Mouse (Mus musculus): ENCODE results near the gene Dnm3.
A peak's percentile ranks its signal among the peaks of the same experiment; 100 is the strongest.

DNA sequence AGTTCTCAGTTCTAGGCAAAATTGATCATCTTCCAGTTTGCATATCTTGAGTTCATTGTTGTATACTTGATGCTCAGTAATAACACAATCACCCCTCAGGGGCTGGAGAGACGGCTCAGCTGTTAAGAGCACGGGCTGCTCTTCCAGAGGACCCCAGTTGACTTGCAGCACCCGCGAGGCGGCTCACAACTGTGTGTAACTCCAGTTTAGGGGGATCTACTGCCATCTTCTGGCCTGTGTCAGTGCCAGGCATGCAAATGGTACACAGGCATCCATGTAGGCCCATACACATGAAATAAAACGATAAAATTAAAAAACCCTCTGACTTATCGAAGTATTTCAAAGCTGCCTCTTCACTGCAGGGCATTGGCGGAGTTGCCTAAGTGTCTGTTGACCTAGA lies 385.4 kb downstream of the Dnm3 start:
- no peak for TF ChIP-seq NANOG (IDR thresholded peaks at IDR 0.05; ENCODE audit: borderline replicate concordance, low read length)
- peak; percentile 24 for TF ChIP-seq CTCF (conservative IDR thresholded peaks at IDR 0.05; ENCODE audit: low read length)

Measured in E14TG2a.4 (cell line).